Mouse (Mus musculus): ENCODE data around the gene Doc2g.
A peak's percentile ranks its signal among the peaks of the same experiment; 100 is the strongest.
"Not testable (repeated sequence)": the region's sequence is repeated elsewhere in the genome, so short reads cannot be mapped to it uniquely, and the experiment has no call there.

Gene Doc2g

DNA sequence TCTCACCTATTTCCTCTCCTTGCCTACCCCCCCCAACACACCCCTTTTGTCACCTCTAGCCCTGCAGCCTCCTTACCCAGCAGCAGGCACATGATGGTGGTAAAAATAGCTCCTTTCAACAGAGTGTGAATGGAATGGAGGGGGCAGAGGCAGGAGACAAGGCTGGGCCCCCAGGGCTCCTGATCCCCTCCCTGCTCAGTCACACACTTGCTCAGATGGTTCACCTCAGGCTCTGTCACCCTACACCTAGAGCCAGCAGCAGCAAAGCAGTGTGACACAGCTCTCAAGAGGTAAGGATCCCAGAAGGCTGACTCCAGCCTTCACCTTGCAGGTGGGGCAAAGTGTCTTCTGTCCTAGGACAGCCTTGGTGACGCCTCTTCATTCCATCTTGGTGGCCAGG lies at the start of gene Doc2g:
TSS of gene Doc2g (plus strand) at position 202 of the 400 bp plus-strand sequence.
- DNase-seq (ENCODE audit: low read depth, low spot score): no peak

DNA sequence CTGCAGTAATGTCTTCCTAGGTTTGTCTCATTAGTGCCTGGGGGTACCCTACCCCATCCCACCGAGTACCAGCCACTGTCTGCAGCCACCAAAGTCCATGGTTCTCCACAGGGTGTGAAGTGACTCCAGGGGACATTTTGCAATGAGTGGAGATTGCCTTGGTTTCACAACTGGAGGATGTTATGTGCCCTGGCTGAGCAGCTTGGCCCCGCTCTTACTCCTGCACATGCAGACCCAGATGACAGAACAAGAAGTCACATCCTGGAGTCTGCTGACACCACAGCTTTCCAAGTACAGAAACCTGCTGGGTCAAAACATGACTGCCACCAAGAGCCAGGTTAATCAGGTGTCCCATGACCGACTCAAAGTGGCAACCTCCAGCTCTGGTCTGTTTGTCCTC lies 48.1 kb upstream of the Doc2g start:
- no peak for DNase-seq (ENCODE audit: low read depth, low spot score)

DNA sequence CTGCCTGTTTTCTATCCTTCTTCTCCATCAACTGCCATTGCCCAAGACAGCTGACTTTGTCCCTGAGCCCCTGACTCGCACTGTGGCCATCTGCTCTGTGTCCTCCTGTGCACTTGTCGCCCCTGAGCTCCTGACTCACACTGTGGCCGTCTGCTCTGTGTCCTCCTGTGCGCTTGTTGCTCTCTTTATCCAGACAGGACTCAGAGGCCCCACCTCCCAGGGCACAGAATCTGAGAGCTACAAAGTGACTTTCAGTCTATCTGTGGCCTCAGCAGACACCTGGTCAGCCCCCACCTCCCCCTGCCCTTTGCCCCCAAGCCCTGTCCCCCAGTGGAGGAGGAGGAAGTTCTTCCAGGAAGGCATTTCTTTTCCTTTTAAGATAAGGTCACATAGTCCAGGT lies 47.3 kb upstream of the Doc2g start:
- no peak for DNase-seq (ENCODE audit: low read depth, low spot score)

DNA sequence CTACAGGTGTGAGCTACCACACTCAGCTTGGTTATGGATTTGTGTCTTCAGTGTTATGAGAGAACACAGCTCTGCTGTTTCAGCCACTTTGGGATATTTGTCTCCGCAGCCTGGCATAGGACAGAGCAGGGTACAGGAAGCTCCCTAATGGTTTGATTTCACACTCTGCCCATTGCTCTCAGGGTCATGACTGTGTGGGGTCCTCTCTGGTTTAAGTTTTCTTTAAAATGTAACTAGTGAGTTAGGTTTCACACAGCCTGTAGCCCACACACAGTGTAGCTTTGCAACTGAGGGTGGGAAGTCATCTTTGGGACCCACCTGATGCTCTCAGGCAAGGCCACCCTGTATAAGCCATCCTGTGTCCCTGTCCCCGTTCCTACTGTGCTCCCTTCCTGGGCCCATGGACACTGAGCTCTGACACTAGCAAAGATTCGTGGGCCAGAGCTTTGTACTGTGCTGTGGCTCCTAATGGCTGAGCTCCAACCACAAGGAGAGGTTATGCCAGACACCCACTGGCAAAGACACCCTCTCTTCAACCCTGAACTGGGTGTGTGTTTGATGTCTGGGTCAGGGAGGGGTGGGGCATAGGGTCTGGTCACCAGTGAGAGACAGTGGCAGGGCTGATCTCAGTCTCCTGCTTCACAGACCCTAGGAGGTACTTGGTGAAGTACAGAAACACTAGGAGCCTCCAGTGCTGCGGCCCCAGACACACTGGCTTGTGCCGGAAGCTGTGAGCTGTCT lies 45.6 kb upstream of the Doc2g start:
- not testable (repeated sequence) for DNase-seq (ENCODE audit: low read depth, low spot score)

DNA sequence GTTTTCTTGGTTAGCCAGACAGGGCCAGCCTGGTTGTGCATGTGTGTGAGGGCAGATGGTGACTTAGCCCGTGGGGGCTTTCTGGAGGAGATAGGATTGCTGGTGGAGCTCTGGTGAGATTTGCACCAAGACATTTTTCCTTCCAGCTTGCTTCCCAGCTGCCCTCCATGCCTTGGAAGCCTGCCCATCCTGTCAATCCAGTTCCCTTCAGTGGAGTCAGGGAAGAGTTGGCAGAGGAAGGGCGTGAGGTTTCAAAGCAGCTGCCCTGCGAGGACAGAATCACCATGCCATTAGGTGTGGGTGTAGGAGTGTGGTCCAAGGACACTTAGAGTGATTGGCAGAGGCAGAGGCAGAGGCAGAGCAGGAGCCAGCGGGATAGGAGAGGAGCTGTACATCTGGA lies 44.6 kb upstream of the Doc2g start, which contains the start of gene Aldh3b3:
TSS of gene Aldh3b3 (plus strand) at position 176 of the 400 bp plus-strand sequence.
- no peak for DNase-seq (ENCODE audit: low read depth, low spot score)

DNA sequence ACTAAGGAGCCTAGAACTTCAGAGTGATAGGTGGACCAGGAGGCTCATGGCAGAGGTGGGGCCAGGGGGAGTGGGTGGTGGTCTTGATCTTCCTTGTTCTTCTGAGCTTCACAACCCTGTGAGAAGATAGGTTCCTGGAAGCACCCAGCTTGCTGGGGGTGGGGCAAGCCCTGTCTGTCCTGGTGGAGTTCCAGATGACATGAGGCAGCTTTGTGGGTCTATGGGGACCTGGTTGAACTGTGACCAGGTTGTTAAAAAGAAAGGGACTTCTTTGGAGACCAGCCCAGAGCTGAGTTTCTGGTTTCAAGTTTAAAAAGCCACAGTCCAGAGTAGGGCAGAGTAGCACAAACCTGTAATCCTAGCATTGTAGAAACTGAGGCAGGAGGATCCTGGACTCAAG lies 44.1 kb upstream of the Doc2g start:
- no peak for DNase-seq (ENCODE audit: low read depth, low spot score)

DNA sequence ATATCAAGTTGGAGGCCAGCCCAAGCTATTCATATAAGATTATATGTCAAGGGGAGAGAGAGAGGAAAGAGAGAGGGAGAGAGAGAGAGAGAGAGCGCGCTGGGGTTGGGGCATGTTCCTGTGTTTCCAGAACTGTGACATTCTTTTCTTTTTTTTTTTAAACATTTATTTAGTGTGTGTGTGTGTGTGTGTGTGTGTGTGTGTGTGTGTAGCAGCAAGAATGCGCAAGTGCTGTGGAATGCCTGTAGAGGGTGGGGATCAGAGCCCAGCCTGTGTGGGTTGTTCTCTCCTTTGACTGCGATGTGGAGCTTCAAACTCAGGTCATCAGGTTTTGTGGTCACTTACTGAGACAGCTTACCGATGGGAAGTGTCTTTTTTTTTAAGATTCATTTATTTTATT lies 42.9 kb upstream of the Doc2g start:
- DNase-seq (ENCODE audit: low read depth, low spot score): peak; percentile 16

DNA sequence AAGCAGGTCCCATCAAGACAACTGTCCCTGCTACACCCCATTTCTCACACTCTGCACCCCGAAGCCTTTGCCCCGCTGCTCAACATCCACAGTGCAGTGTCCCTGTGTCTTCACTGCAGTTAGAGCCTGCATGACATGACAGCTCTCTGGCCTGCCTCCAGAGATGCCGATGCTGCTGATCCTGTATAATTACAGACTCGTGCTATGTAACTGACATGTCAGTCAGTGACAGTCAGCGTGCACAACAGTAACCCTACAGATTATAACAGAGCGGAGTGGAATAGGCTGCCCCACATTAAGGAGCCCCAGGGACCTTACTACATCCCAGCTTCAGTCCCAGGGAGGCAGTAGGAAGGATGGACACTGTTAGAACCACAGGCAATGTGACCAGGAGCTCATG lies 41.3 kb upstream of the Doc2g start:
- not testable (repeated sequence) for DNase-seq (ENCODE audit: low read depth, low spot score)

DNA sequence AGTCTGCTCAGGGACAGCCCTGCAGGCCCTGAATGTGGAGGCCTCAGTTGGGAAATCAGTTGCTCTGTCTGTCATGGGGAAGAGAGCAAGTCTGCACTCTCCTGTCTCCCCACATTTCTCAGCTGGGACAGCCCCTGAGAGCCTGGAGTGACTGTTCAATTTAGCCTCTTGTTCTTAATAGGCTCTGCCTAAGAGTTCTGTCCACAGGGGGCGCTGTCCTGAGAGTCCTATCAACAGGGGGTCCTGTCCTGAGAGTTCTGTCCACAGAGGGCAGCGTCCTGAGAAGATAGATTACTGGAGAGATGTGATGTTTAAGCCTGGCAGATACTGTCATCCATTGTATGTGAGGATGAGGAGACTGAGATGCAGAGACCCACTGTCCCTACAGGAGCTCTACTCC lies 40.6 kb upstream of the Doc2g start:
- peak; percentile 69 for DNase-seq (ENCODE audit: low read depth, low spot score)

DNA sequence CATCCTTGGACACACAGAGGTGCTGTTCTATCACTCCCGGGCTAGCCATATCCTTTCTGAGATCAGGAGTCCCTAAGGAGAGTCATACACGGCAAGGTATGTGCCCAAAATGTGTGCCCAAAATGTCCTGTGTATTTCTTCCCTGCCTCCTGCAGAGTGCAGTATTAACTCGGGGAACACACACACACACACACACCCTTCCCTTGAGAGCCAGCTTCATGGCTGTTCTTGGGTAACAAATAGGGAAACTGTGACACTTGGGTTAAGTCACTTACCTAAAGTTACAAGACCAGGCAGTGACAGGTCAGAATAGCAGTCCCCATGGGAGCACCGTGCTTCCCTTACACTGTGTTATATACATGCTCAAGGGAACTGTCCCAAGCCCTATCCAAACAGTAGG lies 39.1 kb upstream of the Doc2g start:
- no peak for DNase-seq (ENCODE audit: low read depth, low spot score)

DNA sequence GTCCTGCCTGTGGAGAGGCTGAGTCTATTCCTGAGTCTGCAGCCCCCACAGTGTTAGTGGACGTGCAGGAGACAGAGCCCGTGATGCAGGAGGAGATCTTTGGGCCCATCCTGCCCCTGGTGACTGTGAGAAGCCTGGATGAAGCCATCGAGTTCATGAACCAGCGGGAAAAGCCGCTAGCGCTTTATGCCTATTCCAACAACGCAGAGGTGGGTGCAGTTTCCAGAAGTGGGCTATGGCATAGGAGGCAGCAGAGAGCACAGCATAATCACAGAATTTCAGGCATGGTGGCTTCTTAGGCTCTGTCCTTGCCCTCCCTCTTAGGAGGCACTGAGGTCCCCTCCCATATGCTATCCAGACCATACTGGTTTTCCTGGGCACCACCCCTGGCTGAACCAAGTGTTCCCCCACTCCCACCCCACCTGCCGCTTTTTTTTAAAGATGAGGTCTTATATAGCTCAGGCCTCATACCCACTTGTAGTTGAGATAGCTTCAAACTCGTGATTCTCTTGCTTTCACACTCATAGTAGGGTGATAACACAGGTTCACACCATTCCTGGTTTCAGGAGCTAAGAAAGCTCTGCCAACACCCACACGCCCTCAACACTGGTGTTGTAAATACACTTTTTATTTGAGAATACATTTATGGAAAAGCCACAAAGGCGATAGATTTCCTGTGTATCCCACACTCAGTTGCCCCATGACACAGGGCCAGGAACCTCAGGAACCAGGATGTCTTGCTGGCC lies 36.6 kb upstream of the Doc2g start:
- peak; percentile 29 for DNase-seq (ENCODE audit: low read depth, low spot score)

DNA sequence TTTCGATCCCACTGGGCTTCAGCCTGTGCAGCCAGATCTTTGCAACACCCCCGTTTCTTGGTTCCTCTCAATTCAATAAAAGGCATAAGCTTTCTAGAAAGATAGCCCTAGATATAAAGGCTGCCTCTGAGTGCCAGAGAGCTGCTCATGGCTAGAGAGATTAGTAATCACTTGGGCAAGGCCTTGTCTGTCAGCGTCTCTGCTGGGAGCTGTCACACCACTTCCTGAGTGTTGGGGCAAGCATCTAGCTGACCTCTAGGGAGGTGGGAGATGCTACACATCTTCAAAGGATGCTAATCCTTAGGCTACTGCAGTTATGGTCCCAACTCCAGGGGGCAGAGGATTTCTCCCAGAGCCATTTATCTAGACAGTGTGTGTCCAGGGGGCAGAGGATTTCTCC lies 35.9 kb upstream of the Doc2g start:
- DNase-seq (ENCODE audit: low read depth, low spot score): no peak

DNA sequence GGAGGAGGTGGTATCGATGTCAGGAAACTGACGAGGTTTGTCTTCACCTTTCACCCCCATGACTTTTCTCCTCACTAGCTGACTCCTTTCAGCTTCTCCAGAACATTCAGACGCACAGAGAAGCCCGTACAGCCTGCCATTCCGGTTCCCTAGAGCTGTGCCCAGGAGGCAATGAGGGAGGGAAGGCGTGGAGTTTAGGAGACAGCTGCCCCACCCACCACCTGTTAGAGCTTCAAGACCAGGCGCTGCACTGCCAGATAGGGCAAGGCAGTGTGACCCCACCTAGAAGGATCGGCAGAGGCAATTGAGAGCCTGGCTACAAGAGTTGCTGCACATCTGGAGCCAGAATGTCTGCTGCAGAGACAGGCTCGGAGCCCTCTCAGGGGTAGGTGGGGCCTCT lies 30.9 kb upstream of the Doc2g start, which contains the start of gene Aldh3b2:
TSS of gene Aldh3b2 (plus strand) at position 100 of the 400 bp plus-strand sequence.
- no peak for DNase-seq (ENCODE audit: low read depth, low spot score)

DNA sequence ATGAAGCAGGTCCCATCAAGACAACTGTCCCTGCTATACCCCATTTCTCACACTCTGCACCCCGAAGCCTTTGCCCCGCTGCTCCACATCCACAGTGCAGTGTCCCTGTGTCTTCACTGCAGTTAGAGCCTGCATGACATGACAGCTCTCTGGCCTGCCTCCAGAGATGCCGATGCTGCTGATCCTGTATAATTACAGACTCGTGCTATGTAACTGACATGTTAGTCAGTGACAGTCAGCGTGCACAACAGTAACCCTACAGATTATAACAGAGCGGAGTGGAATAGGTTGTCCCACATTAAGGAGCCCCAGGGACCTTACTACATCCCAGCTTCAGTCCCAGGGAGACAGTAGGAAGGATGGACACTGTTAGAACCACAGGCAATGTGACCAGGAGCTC lies 28.5 kb upstream of the Doc2g start:
- DNase-seq (ENCODE audit: low read depth, low spot score): not testable (repeated sequence)

DNA sequence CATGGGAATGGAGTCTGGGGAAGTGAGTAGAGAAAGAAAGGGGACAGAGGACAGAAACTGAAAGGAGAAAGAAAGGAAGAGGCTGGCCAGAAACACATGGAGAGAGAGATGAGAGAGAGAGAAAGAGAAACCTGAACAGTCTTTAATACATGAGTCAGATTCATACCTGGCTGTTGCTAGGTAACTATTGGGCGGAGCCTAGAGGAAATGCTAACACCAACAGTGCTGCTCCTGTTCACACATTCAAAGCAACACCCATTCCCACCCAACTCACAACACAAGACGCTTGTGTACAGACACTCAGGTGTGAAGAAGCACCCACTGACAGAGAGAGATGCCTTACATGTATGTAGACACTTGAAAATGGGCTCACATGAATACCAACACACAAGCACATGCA lies 27.2 kb upstream of the Doc2g start:
- DNase-seq (ENCODE audit: low read depth, low spot score): no peak

DNA sequence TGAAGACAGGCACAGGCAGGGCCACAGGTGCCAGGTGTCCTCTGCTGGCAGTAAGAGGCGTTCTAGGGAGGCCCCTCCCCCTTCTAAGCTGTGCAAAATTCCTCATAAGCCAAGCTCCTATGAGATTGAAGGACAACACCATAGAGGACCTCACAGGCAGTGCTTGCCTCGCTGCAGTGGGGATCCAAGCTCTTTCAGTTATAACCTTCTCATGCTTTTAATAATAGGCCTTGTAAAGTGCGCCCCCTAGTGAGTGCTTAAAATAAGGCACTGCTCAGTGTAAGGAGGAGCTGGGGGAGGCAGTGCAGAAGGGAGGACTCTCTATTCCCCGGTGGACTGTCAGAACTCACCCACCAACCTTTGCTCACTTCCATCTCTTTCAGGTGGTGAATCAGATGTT lies 22.8 kb upstream of the Doc2g start:
- DNase-seq (ENCODE audit: low read depth, low spot score): peak; percentile 87

DNA sequence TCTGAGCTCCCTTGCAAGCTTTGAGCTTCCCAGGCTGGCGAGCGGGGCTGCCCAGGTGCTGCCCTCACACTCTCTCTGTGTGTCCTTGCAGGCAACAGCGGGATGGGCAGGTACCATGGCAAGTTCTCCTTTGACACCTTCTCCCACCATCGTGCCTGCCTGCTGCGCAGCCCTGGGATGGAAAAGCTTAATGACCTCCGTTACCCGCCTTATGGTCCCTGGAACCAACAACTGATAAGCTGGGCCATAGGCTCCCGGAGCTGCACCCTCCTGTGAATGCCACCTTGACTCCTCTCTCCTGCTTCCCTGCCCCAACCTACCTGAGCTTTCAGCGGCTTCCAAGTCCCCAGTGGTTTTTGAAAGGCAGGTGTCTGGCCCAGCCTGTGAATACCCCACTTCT lies 22.2 kb upstream of the Doc2g start:
- DNase-seq (ENCODE audit: low read depth, low spot score): no peak

DNA sequence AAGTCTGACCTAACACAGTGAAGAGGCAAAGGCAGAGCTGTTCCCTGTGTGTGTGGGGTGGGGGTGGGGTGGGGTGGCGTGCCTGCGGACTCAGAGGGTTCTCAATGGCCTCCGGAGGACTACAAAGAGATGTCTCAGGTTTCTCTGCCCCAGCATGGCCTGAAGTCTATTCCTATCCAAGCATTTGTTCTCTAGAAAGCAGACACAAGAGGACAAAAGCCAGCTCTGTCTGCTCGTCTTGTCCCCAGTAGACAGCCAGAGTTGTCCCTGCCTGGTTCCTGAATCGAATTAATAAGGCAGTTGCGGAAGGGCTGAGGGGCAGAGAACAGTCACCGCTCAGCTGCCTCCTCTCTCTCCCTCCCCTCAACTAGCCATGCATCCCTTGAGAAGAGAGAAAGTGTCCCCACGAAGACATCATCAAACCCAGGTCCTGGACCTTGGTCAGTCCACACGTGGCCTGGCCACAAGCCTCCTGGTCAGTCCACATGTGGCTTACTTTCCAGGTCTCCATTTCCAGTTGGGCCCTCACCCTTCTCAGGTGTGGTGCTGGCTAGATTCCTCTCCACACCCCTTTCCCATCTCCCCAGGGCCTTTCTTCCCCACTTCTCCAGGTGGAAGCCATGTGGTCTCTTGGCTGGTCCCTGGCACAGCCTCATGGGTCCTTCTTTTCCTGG lies 19.4 kb upstream of the Doc2g start:
- DNase-seq (ENCODE audit: low read depth, low spot score): no peak

DNA sequence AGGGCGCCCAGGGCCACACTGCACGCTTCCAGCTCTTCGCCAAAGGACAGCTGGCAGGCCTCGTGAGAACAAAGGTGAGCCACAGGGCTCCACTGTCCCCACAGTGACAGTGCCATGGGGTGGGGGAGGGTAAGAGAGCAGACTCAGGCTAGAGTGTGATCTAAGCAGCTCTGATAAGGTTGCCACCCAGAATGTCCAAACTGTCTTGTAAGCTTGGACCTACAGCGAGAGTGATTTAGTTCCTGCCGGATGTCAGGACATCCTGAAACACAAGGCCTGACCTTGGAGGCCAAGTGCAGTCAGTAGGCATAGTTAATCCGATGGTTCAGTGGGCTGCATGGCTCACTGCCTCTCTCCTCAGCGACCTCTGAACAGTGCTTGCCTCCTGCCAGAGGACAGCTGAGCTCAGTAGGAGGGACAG lies 17.8 kb upstream of the Doc2g start:
- no peak for DNase-seq (ENCODE audit: low read depth, low spot score)

DNA sequence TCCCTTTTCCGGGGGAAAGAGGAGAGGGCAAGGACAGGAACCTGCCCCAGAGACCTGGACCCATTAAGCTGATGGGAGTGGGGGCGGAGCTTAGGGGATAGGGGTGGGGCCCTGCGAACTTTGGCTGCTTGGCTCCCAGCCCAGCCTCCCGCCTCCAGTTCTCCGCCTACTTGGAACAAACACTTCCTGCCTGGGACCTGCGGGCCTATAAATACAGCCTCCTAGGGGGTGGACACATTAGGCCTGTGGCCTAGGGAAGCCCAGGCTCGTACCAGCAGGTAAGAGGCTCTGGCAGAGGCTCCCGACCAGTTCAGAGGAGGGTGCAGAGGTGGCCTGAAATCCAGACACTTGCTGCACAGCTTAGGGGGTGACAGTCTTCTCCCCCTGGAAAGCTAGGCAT lies 16.8 kb upstream of the Doc2g start, which contains the start of gene Acy3:
TSS of gene Acy3 (plus strand) at position 237 of the 400 bp plus-strand sequence.
- peak; percentile 86 for DNase-seq (ENCODE audit: low read depth, low spot score)

DNA sequence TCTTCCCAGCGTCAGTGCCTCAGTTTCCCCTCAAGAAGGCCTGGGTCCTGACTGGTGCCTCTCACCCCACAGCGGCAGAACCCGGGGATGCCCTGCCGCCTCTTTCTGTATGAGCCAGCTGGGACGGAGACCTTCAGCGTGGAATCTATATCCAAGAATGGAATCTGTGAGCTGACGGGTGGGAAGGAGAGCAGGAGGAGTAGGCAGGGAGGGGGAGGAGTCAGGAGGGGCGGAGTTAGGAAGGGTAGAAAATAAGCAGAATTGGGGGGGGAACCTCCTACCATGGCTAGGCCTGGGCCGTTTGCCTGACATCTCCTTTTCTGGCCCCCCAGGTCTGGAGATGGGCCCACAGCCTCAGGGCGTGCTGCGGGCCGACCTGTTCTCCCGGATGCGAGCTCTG lies 15.0 kb upstream of the Doc2g start:
- DNase-seq (ENCODE audit: low read depth, low spot score): peak; percentile 61

DNA sequence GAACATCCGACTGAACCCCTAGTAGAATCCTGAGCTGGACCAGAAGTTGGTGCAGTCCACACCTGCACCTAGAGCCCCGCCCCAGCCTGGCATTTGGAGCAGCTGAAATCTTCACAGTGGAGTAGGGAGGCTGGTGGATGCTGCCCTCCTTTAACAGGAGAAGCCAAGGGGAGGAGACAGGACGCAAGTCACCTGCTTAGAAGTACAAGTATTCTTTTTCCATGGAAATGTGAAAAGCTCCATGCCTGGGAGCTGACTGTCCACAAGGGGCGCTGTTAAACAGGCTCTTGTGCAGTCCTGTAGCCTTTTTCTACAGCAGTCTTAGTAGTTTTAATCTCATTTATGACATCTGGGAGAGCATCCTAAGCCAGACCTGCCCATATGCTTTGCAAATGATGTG lies 14.4 kb upstream of the Doc2g start:
- peak; percentile 82 for DNase-seq (ENCODE audit: low read depth, low spot score)

Measured in R1 (cell line).